Mouse (Mus musculus): ENCODE data around the gene Ldlrad2. TPM values are rescaled to one million over a fixed set of nuclear protein-coding genes. Genes with fewer than 3 reads are reported as not detected.
"Not testable (repeated sequence)": the region's sequence is repeated elsewhere in the genome, so short reads cannot be mapped to it uniquely, and the experiment has no call there.

Gene Ldlrad2
- polyA plus RNA-seq, 1 experiment = not detected

DNA sequence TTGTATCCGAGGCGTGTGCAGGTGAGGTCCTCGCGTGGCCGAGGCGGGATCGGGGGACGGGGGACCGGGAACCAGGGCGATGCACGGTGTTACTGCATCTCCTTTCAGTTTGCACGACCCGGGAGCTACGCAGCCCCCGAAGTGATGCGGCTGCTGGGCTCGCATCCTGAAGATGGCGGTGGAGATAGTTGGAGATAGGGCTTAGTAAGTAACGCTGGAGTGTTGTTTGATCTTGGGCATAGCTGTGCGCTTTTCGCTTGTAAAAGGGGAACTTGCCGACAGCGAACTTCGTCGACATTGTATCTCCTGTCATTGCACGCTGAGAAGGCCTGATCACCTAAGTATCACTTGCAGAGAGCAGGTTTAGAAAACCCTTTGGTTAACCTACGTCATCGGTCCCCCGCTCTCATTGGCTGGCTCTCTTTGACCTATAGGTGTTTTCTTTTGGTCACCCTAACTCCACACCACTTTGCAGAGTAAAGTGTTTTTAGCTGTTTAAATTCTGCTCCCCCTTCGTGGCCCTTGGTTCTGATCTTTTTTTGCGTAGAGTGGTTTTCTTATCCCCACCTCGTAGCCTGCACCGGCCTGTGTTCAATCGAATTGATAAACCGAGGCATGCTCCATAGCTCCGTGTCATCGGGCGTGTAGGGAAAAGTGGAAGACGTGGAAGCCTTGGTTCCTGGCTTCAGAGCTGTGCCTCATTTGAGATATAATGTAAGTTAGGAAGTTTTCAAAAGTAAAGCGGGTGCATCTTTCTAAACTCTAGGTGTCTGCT, 20.3 kb upstream of the Ldlrad2 start:
- Histone ChIP-seq H3K27ac (ENCODE audit: insufficient read depth, low read depth, low read length) (peak overlapping the region; percentile 56), H3K4me1 (ENCODE audit: control insufficient read depth, insufficient read depth, low read length) (peaks cover 35% of the 10 kb centered on the region), H3K4me3 (ENCODE audit: insufficient read depth, low read length) (peak overlapping the region; percentile 77)
- TF ChIP-seq POLR2A (IDR thresholded peaks at IDR 0.05; ENCODE audit: borderline replicate concordance, low read depth, low read length) = no peak
- no peak for TF ChIP-seq CTCF (IDR thresholded peaks at IDR 0.05; ENCODE audit: low read depth, low read length)

DNA sequence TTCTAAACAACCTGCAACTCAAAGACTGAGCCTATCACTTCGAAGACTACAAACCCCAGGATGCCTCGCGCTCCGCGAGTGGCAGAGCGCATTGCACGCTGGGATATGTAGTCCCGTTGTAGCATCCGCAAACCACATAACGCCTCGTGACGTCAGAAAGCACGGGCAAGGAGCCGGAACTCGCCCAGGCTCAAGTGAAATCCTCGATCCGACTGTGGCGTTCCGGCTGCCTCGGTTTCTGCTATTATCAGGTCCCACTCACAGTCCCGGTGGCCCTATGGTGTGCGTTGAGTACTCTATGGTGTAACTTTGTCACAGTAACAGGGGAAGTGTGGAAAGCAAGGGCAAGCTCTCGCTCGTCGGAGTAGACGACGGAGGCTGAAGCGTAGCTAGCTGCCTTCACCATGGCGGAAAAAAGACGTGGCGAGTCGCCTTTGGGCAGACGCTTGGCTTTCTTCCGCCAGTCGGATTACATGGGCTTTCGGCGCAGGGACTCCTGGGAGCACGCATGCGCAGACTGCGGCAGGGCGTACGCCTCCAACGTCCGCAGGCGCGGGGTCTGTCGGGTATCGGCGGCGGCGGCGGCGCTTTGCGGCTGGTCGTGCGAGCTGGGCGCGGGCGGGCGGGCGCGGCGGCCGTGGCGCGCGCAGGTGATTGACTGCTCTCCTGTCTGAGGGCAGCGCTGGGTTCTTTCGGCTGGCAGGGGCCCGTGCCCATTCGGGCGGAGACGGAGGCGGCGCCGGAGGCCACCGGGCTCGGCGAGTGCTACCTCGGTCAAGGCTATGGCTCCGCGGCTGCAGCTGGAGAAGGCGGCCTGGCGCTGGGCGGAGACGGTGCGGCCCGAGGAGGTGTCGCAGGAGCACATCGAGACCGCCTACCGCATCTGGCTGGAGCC, 19.5 kb upstream of the Ldlrad2 start, which contains the start of gene Usp48:
Gene Usp48 (plus strand): TSS at position 155 of the 895 bp plus-strand sequence.
- Histone ChIP-seq H3K27ac (ENCODE audit: insufficient read depth, low read depth, low read length) (peak within 1 kb of the TSS; percentile 99), H3K4me1 (ENCODE audit: control insufficient read depth, insufficient read depth, low read length) (peaks cover 30% of the 10 kb centered on the region), H3K4me3 (ENCODE audit: insufficient read depth, low read length) (peak within 1 kb of the TSS; percentile 77)
- TF ChIP-seq POLR2A (IDR thresholded peaks at IDR 0.05; ENCODE audit: borderline replicate concordance, low read depth, low read length) = no peak; the same call in 1 of the 2 replicates
- TF ChIP-seq CTCF (IDR thresholded peaks at IDR 0.05; ENCODE audit: low read depth, low read length) = no peak

DNA sequence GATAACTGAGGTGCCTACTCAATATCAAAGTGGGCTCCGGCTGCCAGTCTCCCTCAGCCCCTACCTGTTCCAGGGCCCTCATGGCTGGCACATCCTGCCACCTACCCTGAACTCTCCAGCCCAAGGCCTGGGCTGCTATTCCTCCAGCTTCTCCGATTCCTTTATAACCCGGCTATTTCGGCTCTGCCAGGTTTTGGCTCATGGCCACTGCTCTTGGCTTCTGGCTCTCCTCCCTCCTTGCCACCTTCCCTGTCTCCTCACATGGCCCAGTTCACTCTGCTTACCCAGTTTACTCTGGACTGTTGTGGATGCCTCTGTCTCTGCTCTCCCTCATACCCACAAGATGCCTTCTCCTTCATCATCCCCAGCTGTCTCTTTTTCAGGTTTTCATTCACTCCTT, 16.6 kb upstream of the Ldlrad2 start:
- no peak overlapping the region for H3K27ac ChIP-seq (ENCODE audit: insufficient read depth, low read depth, low read length)
- H3K4me1 ChIP-seq (ENCODE audit: control insufficient read depth, insufficient read depth, low read length) = peaks cover 7% of the 10 kb centered on the region
- no peak for TF ChIP-seq POLR2A (IDR thresholded peaks at IDR 0.05; ENCODE audit: borderline replicate concordance, low read depth, low read length)
- TF ChIP-seq CTCF (IDR thresholded peaks at IDR 0.05; ENCODE audit: low read depth, low read length) = no peak
- no peak overlapping the region for H3K4me3 ChIP-seq (ENCODE audit: insufficient read depth, low read length)

DNA sequence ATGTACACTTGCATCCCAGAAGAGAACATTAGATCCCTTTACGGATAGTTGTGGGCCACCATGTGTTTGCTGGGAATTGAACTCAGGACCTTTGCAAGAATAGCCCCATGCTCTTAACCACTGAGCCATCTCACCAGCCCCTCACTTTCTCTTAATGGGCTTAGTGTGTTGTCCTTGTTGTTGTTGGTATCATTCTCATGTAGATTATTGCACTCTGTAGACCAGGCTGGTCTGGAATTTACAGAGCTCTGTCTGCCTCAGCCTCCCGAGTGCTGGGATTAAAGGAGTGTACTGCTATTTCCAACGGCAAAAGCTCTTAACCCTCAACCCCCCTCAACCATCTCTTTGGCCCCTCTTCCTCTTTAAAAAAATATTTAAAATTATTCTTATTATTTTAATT, 15.2 kb upstream of the Ldlrad2 start:
- H3K4me3 ChIP-seq (ENCODE audit: insufficient read depth, low read length) = no peak overlapping the region
- TF ChIP-seq CTCF (IDR thresholded peaks at IDR 0.05; ENCODE audit: low read depth, low read length) = no peak
- TF ChIP-seq POLR2A (IDR thresholded peaks at IDR 0.05; ENCODE audit: borderline replicate concordance, low read depth, low read length) = no peak

DNA sequence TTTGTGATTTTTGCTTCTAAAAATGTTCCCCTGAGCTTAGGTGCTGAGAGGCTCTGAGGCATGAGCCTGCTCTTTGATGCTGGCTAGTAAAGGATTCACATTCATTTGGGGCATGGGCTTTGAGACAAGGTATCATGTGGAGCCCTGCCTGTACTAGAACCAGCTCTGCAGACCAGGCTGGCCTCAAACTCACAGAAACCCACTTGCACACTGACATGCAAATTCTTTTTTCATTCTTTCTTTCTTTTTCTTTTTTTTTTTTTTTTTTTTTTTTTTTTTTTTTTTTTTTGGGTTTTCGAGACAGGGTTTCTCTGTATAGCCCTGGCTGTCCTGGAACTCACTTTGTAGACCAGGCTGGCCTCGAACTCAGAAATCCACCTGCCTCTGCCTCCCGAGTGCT, 14.7 kb upstream of the Ldlrad2 start:
- not testable (repeated sequence) for H3K27ac ChIP-seq (ENCODE audit: insufficient read depth, low read depth, low read length); H3K4me1 ChIP-seq (ENCODE audit: control insufficient read depth, insufficient read depth, low read length); H3K4me3 ChIP-seq (ENCODE audit: insufficient read depth, low read length)

More for the DNA sequence above, 15.2 kb upstream of the Ldlrad2 start:
- Histone ChIP-seq H3K4me1 (ENCODE audit: control insufficient read depth, insufficient read depth, low read length) (peaks cover 3% of the 10 kb centered on the region; the same call in 1 of the 2 replicates), H3K27ac (ENCODE audit: insufficient read depth, low read depth, low read length) (no peak overlapping the region)

DNA sequence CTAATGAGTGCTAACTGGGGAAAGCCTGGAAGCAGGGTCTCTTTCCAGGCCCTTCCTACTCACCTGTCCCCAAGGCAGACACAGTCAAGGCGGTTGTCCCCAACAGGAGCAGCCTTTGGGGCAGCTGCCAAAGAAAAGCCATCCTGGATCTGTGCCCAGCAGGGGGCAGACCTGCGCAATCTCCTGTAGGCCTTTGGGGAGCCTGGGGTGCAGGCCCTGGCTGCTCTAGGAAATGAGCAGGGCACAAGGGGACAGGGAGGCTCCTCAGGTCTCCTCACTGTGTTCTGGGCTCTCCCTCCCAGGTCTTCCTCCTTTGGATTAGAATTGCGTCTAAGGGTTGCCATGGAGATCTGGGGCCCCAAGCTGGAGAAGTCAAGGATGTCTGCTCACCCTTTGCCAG, 7.4 kb upstream of the Ldlrad2 start:
- Histone ChIP-seq H3K4me1 (ENCODE audit: control insufficient read depth, insufficient read depth, low read length) (no peaks in the 10 kb centered on the region), H3K4me3 (ENCODE audit: insufficient read depth, low read length) (no peak overlapping the region), H3K27ac (ENCODE audit: insufficient read depth, low read depth, low read length) (no peak overlapping the region)
- TF ChIP-seq POLR2A (IDR thresholded peaks at IDR 0.05; ENCODE audit: borderline replicate concordance, low read depth, low read length) = no peak
- TF ChIP-seq CTCF (IDR thresholded peaks at IDR 0.05; ENCODE audit: low read depth, low read length) = no peak; the same call in 1 of the 2 replicates

GRCm38 (mm10) chr4:137580299-137580698, 5.9 kb upstream of the Ldlrad2 start:
- Histone ChIP-seq H3K4me3 (ENCODE audit: insufficient read depth, low read length) (no peak overlapping the region), H3K27ac (ENCODE audit: insufficient read depth, low read depth, low read length) (no peak overlapping the region), H3K4me1 (ENCODE audit: control insufficient read depth, insufficient read depth, low read length) (no peaks in the 10 kb centered on the region)
- TF ChIP-seq POLR2A (IDR thresholded peaks at IDR 0.05; ENCODE audit: borderline replicate concordance, low read depth, low read length) (no peak), CTCF (IDR thresholded peaks at IDR 0.05; ENCODE audit: low read depth, low read length) (no peak)

DNA sequence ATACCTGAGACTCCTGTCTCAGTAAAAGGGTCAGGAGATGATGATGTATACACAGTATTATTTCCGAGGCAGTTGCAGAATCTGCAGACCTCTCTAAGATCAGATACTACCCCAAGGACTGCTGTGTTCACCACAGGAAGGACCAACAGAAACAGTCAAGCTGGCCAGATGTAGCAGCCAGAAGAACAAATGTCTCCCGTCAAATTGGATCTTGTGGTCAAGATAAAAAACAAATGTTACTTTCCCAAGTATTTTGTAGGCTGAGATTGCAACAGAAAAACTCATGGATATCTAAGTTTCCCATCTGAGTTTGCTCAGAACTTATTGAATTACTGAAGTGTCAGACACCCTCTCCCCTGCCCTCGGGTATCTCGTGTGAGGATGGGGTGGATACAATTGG, 5.4 kb upstream of the Ldlrad2 start:
- H3K4me1 ChIP-seq (ENCODE audit: control insufficient read depth, insufficient read depth, low read length) = no peaks in the 10 kb centered on the region
- H3K4me3 ChIP-seq (ENCODE audit: insufficient read depth, low read length) = no peak overlapping the region
- H3K27ac ChIP-seq (ENCODE audit: insufficient read depth, low read depth, low read length) = no peak overlapping the region
- TF ChIP-seq POLR2A (IDR thresholded peaks at IDR 0.05; ENCODE audit: borderline replicate concordance, low read depth, low read length) (no peak), CTCF (IDR thresholded peaks at IDR 0.05; ENCODE audit: low read depth, low read length) (no peak)

DNA sequence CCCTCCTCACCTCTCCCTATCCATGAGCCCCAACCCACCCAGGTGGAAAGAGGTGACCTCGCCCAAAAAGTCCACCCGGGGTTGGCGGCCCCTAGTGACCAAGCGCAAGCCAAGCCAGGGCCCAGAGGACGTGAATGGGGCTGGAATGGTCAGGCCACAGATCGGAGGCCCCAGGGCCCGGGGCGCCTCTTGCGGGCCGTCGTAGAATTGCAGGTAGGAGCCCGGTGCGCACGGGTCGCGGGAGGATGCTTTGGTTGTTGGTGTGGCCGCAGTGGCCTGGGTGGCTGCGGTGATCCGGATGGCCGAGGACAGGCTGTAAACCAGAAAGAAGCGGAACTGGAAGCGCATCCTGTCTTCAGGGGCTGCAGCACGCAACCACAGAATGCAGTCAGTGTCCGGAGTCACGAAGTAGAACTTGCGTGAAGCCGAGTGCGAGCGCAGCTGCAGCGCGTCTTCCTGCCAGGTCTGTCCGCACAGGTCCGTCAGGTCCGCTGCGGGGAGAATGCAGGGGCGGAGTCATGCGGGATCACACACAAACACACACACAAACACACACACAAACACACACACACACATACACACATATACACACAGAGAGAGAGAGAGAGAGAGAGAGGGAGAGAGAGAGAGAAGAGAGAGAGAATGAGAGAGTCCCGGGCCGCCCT, 3.9 kb upstream of the Ldlrad2 start:
- TF ChIP-seq POLR2A (IDR thresholded peaks at IDR 0.05; ENCODE audit: borderline replicate concordance, low read depth, low read length) (no peak), CTCF (IDR thresholded peaks at IDR 0.05; ENCODE audit: low read depth, low read length) (no peak)
- Histone ChIP-seq H3K4me1 (ENCODE audit: control insufficient read depth, insufficient read depth, low read length) (no peaks in the 10 kb centered on the region), H3K27ac (ENCODE audit: insufficient read depth, low read depth, low read length) (no peak overlapping the region), H3K4me3 (ENCODE audit: insufficient read depth, low read length) (no peak overlapping the region)

Data from bone marrow macrophage, adult 2 months (primary cell).